Mouse (Mus musculus) heart, postnatal 0 days (tissue): ENCODE measurements around the gene Eif4a1.

Experiments used
- CTCF ChIP-seq: IDR thresholded peaks from 2 replicates; pipeline ENCODE4 v1.5.1; 2016; ENCODE audit warnings: antibody characterized with exemption, control low read depth, low read depth
- EP300 ChIP-seq: IDR thresholded peaks from 2 replicates; pipeline ENCODE4 v1.6.1; 2016; ENCODE audit warnings: antibody characterized with exemption, low read depth

DNA sequence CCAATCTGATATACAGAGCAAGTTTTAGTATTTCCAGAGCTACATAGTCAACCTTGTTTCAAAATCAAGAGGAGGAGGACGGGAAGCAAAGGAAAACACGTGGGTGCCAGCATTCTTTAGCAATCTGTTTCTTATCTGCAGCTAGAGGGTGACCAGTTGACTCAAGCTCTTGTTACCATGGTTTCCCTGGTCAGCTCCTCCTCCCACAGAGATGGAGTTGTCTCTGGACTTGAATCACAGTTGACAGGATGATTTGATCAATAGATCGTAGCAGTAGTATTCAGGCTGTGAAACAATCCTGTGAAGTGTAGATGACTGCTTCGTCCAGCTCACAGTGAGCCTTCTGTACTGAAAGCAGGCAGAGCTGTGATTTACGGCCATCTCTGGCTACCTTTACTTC, 43.7 kb upstream of the Eif4a1 start:
- TF ChIP-seq CTCF (no peak), EP300 (no peak)
